Mouse (Mus musculus): ENCODE measurements around the gene Ric8b. TPM values are rescaled to one million over a fixed set of nuclear protein-coding genes. Genes with fewer than 3 reads are reported as not detected.

Ric8b gene
- polyA plus RNA-seq (2016; fragmentation: Nextera tagmentation; extraction: Ambion mirVana), result 28.7 and 30.3 TPM in 2 replicates

- under 1% methylated on average over 40 of the region's 51 CpGs for WGBS
Measured at GRCm38 (mm10) chr10:84916810-84917730, at the start of gene Ric8b. Gene Ric8b, plus strand, starts transcription at chr10:84917616.

DNA sequence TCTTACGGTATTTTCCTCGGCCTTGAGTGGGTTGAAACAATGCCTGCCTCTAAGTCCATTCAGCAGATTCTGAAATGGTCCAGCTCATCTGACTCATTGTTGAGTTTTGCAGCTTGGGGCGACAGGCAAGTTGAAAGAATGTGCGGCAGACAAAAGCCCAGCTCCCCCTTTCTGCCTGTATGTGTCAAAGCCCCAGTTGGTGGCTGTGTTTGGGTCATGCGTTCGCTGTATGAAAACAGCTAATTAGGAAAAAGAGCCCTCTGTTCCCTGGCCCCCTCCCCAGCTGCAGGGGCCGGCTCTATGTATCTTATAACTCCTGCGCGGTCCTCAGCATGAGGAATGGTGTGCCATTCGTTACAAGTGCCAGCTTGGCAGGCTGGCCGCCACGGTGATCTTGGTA, 46.1 kb upstream of the Ric8b start:
- no peaks in the 10 kb centered on the region for H3K27me3 ChIP-seq (ENCODE audit: low read depth, poor library complexity, severe bottlenecking)

More at GRCm38 (mm10) chr10:84916810-84917730, at the start of gene Ric8b:
- no peaks in the 10 kb centered on the region for H3K9me3 ChIP-seq (replicated peaks)
- peak within 1 kb of the TSS; percentile 96 for H3K27ac ChIP-seq (replicated peaks)
- H3K27me3 ChIP-seq (ENCODE audit: low read depth, poor library complexity, severe bottlenecking), result 0 out of 2 replicates have a peak, but pooled peaks cover 4% of the 10 kb centered on the region
- peaks cover 6% of the 10 kb centered on the region; the same call in 1 of the 2 replicates for H3K36me3 ChIP-seq
- DNase-seq (ENCODE audit: low spot score), result peak; percentile 96
- peaks cover 51% of the 10 kb centered on the region for H3K4me1 ChIP-seq
- peak within 1 kb of the TSS; percentile 91 for H3K4me3 ChIP-seq

DNA sequence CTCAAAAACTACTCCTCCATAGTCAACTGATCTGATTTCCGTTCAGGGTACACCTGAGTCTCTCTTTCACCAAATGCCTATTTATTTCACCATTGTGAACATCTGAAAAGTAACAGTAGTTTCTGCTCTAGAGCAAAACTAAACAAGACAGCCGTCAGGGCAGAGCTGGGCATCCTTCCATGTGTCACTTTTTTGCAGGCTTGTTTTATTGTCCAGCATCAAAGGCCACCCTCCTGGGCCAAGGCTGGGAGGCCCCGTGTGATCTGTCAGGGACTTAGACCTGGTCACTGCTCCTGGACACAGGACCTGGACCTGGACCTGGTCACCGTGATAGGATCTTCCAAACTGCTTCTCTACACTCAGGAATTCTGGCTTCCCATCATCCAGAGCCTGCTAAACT, 45.5 kb upstream of the Ric8b start:
- Histone ChIP-seq H3K27me3 (ENCODE audit: low read depth, poor library complexity, severe bottlenecking) (no peaks in the 10 kb centered on the region), H3K27ac (replicated peaks) (peak overlapping the region; percentile 4), H3K4me3 (no peak overlapping the region), H3K4me1 (peaks cover 15% of the 10 kb centered on the region), H3K9me3 (replicated peaks) (no peaks in the 10 kb centered on the region), H3K36me3 (peaks cover 98% of the 10 kb centered on the region)
- WGBS, result 83% methylated on average over 4 of the region's 4 CpGs
- no peak for DNase-seq (ENCODE audit: low spot score)

More for the DNA sequence above, 46.1 kb upstream of the Ric8b start:
- Histone ChIP-seq H3K9me3 (replicated peaks) (no peaks in the 10 kb centered on the region), H3K36me3 (peaks cover 98% of the 10 kb centered on the region), H3K4me1 (peaks cover 15% of the 10 kb centered on the region), H3K4me3 (no peak overlapping the region), H3K27ac (replicated peaks) (peak overlapping the region; percentile 4)
- 47% methylated on average over 12 of the region's 12 CpGs for WGBS
- DNase-seq (ENCODE audit: low spot score), result peak; percentile 20

DNA sequence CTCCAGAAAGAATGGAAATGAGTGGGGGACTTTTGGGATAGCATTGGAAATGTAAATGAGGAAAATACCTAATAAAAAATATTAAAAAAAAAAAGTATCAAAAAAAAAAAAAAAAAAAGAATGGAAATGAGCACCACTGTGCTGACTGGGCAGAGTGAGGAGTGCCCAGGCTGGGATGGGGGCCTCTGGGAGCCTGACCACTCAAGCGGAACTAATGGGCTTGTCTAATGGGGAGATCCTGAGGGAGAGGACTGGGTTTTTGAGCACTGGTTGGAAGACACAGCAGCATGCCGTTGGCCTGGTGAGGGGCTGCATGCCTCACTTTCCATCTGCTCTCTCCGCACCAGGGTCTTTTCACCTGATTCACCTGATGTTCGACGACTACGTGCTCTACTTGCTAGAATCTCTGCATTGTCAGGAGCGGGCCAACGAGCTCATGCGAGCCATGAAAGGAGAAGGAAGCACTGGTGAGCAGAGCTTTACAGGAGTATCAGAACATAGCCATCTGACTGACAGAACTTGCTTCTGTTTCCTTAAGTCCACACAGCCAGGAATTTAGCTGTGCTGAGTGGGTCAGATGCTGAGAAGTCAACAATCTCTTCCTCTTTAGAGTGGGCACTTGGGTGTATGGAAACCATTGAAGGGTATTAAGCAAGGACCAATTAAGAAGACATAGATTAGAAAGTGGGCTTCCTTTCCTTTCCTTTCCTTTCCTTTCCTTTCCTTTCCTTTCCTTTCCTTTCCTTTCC, 37.4 kb upstream of the Ric8b start:
- H3K27ac ChIP-seq (replicated peaks), result no peak overlapping the region
- DNase-seq (ENCODE audit: low spot score), result peak; percentile 33
- H3K27me3 ChIP-seq (ENCODE audit: low read depth, poor library complexity, severe bottlenecking), result no peaks in the 10 kb centered on the region
- H3K9me3 ChIP-seq (replicated peaks), result no peaks in the 10 kb centered on the region
- peaks cover 12% of the 10 kb centered on the region for H3K4me1 ChIP-seq
- no peak overlapping the region for H3K4me3 ChIP-seq
- 60% methylated on average over 9 of the region's 9 CpGs for WGBS
- H3K36me3 ChIP-seq, result peaks cover 70% of the 10 kb centered on the region

DNA sequence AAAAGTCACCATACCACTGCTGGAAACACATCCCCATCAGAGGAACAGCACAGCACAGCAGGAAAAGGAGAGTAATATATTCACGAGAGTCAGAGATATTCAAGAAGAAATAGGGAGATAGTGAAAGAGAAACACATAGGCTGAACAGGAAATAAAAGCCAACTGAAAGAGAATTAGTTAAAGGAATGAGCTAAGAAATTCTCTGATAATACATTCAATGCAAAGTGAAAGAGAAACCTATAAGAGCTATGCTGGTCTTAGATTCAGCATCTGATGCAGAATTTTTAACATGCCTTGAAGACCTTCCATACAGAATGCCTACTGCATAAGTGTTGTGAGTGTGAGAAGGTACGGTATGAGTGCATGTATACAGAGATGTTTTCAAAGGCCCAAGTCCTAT, 34.9 kb upstream of the Ric8b start:
- Histone ChIP-seq H3K9me3 (replicated peaks) (no peaks in the 10 kb centered on the region), H3K36me3 (peaks cover 72% of the 10 kb centered on the region), H3K27me3 (ENCODE audit: low read depth, poor library complexity, severe bottlenecking) (no peaks in the 10 kb centered on the region), H3K4me3 (no peak overlapping the region), H3K4me1 (peaks cover 18% of the 10 kb centered on the region), H3K27ac (replicated peaks) (no peak overlapping the region)
- 93% methylated on average over 2 of the region's 2 CpGs for WGBS
- no peak for DNase-seq (ENCODE audit: low spot score)

DNA sequence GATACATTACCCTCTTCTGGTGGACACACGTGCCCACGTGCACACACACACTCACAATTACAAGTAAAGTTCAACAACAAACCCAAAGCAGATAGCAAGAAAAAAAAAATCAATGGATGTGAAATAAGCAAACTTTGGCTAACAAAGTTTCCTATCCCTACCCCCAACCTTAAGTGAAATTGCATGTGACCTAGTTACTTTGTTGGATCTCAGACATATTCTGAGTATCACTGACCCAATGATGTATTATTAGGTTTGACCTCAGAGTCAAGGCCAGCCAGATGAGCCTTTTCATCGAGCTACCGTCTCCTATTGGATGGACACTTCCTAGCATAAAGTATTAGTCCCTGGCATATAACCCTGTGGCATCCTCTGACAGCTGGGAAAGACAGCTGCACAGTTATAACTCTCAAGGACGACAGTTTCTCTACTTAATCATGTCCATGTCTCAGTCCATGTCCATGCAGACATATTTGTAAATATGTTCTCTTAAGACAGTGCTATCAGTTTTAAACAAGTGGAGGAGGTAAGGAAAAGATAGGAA, 32.0 kb upstream of the Ric8b start:
- Histone ChIP-seq H3K4me3 (no peak overlapping the region), H3K27me3 (ENCODE audit: low read depth, poor library complexity, severe bottlenecking) (no peaks in the 10 kb centered on the region), H3K9me3 (replicated peaks) (no peaks in the 10 kb centered on the region), H3K36me3 (peaks cover 95% of the 10 kb centered on the region), H3K27ac (replicated peaks) (no peak overlapping the region), H3K4me1 (peaks cover 21% of the 10 kb centered on the region)
- WGBS, result 84% methylated on average over 5 of the region's 5 CpGs
- DNase-seq (ENCODE audit: low spot score), result no peak

GRCm38 (mm10) chr10:84886221-84886627, 31.2 kb upstream of the Ric8b start:
- peaks cover 21% of the 10 kb centered on the region for H3K4me1 ChIP-seq
- H3K36me3 ChIP-seq, result peaks cover 96% of the 10 kb centered on the region
- no peak overlapping the region for H3K4me3 ChIP-seq
- 58% methylated on average over 6 of the region's 6 CpGs for WGBS
- H3K27me3 ChIP-seq (ENCODE audit: low read depth, poor library complexity, severe bottlenecking), result no peaks in the 10 kb centered on the region
- no peaks in the 10 kb centered on the region for H3K9me3 ChIP-seq (replicated peaks)
- H3K27ac ChIP-seq (replicated peaks), result no peak overlapping the region
- no peak for DNase-seq (ENCODE audit: low spot score)

GRCm38 (mm10) chr10:84886785-84887184, 30.6 kb upstream of the Ric8b start:
- H3K36me3 ChIP-seq, result peaks cover 96% of the 10 kb centered on the region
- DNase-seq (ENCODE audit: low spot score), result no peak
- no peak overlapping the region for H3K4me3 ChIP-seq
- H3K27ac ChIP-seq (replicated peaks), result no peak overlapping the region
- H3K27me3 ChIP-seq (ENCODE audit: low read depth, poor library complexity, severe bottlenecking), result no peaks in the 10 kb centered on the region
- no peaks in the 10 kb centered on the region for H3K9me3 ChIP-seq (replicated peaks)
- H3K4me1 ChIP-seq, result peaks cover 21% of the 10 kb centered on the region
- WGBS, result 91% methylated on average over 8 of the region's 8 CpGs

- Histone ChIP-seq H3K9me3 (replicated peaks) (no peaks in the 10 kb centered on the region), H3K27me3 (ENCODE audit: low read depth, poor library complexity, severe bottlenecking) (no peaks in the 10 kb centered on the region), H3K27ac (replicated peaks) (0 out of 2 replicates have a peak overlapping the region, but pooled peaks have one; percentile 2), H3K36me3 (peaks cover 96% of the 10 kb centered on the region), H3K4me3 (no peak overlapping the region), H3K4me1 (peaks cover 21% of the 10 kb centered on the region)
- 37% methylated on average over 4 of the region's 4 CpGs for WGBS
- DNase-seq (ENCODE audit: low spot score), result no peak
Measured at GRCm38 (mm10) chr10:84889096-84889846, 28.1 kb upstream of the Ric8b start.

DNA sequence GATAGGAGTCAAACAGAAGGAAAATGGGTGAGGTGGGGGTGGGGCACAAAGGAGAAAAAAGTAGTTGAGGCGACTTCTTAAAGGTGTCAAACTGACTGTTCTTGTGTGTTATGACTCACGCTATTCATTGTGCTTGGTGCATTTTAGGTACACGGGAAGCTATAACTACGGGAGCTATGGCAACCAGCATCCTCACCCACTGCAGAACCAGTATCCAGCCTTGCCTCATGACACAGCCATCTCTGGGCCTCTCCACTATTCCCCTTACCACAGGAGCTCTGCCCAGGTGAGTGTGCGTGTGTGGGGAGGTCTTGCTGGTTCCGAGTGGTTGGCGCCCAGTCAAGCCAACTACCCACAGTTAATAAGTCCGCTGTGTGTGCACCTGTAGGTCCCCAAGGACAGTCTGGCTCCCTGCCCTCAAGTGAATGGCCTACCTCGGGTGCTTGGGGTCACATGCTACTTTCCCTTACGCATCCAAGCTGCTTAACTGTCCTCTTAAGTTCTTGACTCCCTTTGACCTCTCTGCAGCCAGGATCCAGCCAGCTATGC, 21.5 kb upstream of the Ric8b start:
- WGBS, result 91% methylated on average over 10 of the region's 10 CpGs
- Histone ChIP-seq H3K9me3 (replicated peaks) (no peaks in the 10 kb centered on the region), H3K4me1 (peaks cover 19% of the 10 kb centered on the region), H3K27me3 (ENCODE audit: low read depth, poor library complexity, severe bottlenecking) (no peaks in the 10 kb centered on the region), H3K27ac (replicated peaks) (no peak overlapping the region), H3K4me3 (no peak overlapping the region), H3K36me3 (peaks cover 99% of the 10 kb centered on the region)
- DNase-seq (ENCODE audit: low spot score), result no peak

GRCm38 (mm10) chr10:84896941-84897930, 20.2 kb upstream of the Ric8b start:
- Histone ChIP-seq H3K4me3 (no peak overlapping the region), H3K36me3 (peaks cover 99% of the 10 kb centered on the region), H3K27ac (replicated peaks) (no peak overlapping the region), H3K4me1 (peaks cover 30% of the 10 kb centered on the region), H3K9me3 (replicated peaks) (no peaks in the 10 kb centered on the region), H3K27me3 (ENCODE audit: low read depth, poor library complexity, severe bottlenecking) (no peaks in the 10 kb centered on the region)
- DNase-seq (ENCODE audit: low spot score), result no peak
- 73% methylated on average over 9 of the region's 9 CpGs for WGBS

Measured in midbrain, embryonic 10.5 days (tissue).